Mouse (Mus musculus) limb, embryonic 13.5 days (tissue): ENCODE results near the gene Kif6. TPM values are rescaled to one million over a fixed set of nuclear protein-coding genes. Genes with fewer than 3 reads are reported as not detected.
A peak's percentile ranks its signal among the peaks of the same experiment; 100 is the strongest.

Source experiments
- ATAC-seq: fragments of 200-750 bp; cut with Nextera tagmentation; 2 replicates; pipeline ENCODE4 v1.8.0; 2017; ENCODE audit warnings: low read depth, moderate number of reproducible peaks, moderate TSS enrichment; ENCODE audit not compliant: low FRiP score
- H3K27ac ChIP-seq: fragments of 300-500 bp; sonication (generic); 2 replicates; pipeline ENCODE4 v1.5.1; 2015; ENCODE audit warnings: inconsistent platforms, mild to moderate bottlenecking, moderate library complexity
- H3K27me3 ChIP-seq: fragments of 300-500 bp; sonication (generic); 2 replicates; pipeline ENCODE4 v1.6.1; 2015; ENCODE audit warnings: mild to moderate bottlenecking, inconsistent platforms
- H3K36me3 ChIP-seq: fragments of 300-500 bp; sonication (generic); 2 replicates; pipeline ENCODE4 v1.6.1; 2015; ENCODE audit warnings: inconsistent platforms, mild to moderate bottlenecking, moderate library complexity
- H3K4me1 ChIP-seq: fragments of 300-500 bp; sonication (generic); 2 replicates; pipeline ENCODE4 v1.6.1; 2015; ENCODE audit warnings: inconsistent platforms
- H3K4me2 ChIP-seq: fragments of 300-500 bp; sonication (generic); replicated peaks from 2 replicates; pipeline ENCODE4 v1.6.1; 2015; ENCODE audit warnings: inconsistent platforms, mild to moderate bottlenecking, moderate library complexity
- H3K4me3 ChIP-seq: fragments of 300-500 bp; sonication (generic); 2 replicates; pipeline ENCODE4 v1.5.1; 2015; ENCODE audit warnings: moderate library complexity, mild to moderate bottlenecking, inconsistent platforms
- H3K9ac ChIP-seq: fragments of 300-500 bp; sonication (generic); 2 replicates; pipeline ENCODE4 v1.6.1; 2015; ENCODE audit warnings: mild to moderate bottlenecking, inconsistent platforms
- H3K9me3 ChIP-seq: fragments of 300-500 bp; sonication (generic); 2 replicates; pipeline ENCODE4 v1.6.1; 2016; ENCODE audit warnings: inconsistent platforms
- WGBS: fragments of 180-500 bp; shearing (Covaris S2); methylation state at CpG from one replicate; pipeline ENCODE4 v1.1.7; 2015; 5-methylcytosine and 5-hydroxymethylcytosine counted together
- polyA plus RNA-seq: library from polyadenylated mRNA; unstranded; fragments of >200 nt; fragmentation: Nextera tagmentation; extraction: Ambion mirVana; gene quantifications from 2 replicates; pipeline ENCODE4 v1.2.1, GENCODE M21; 2015

Gene Kif6
- polyA plus RNA-seq, 1 experiment from 2014 or later = 2.3 TPM

DNA sequence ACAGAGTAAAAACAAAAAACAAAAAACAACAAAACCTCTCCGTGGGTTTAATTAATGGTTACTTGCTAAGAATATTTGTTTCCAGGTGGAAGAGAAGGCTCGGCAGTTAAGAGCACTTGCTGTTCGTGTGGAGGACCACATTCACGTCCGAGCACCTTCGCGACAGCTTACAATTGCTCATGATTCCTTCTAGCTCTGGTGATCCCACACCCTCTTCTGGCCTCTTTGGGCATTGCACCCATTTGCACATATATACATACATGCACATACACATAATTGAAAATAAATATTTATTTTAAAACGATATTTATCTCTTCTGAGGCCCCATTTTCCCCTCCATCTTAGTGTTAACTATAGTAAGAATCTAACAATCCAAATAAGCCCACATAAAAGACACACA is 13.9 kb downstream of the Kif6 start:
- no peak overlapping the region for H3K9ac ChIP-seq
- ATAC-seq = no peak
- WGBS = 91% methylated on average over 8 of the region's 8 CpGs

GRCm38 (mm10) chr17:49633041-49633440 is 18.1 kb downstream of the Kif6 start:
- peaks cover 3% of the 10 kb centered on the region; the same call in 1 of the 2 replicates for H3K4me1 ChIP-seq
- H3K4me2 ChIP-seq = no peak overlapping the region
- H3K27me3 ChIP-seq = no peaks in the 10 kb centered on the region
- no peak overlapping the region for H3K9ac ChIP-seq
- no peak overlapping the region for H3K4me3 ChIP-seq
- WGBS = 50% methylated on average over 8 of the region's 8 CpGs
- H3K9me3 ChIP-seq = no peaks in the 10 kb centered on the region
- H3K36me3 ChIP-seq = no peaks in the 10 kb centered on the region
- no peak overlapping the region for H3K27ac ChIP-seq
- ATAC-seq = 0 out of 2 replicates have a peak, but pooled peaks have one; percentile 28

More for the DNA sequence above, 13.9 kb downstream of the Kif6 start:
- Histone ChIP-seq H3K4me1 (peaks cover 3% of the 10 kb centered on the region; the same call in 1 of the 2 replicates), H3K27ac (no peak overlapping the region), H3K4me2 (no peak overlapping the region), H3K9me3 (no peaks in the 10 kb centered on the region), H3K27me3 (no peaks in the 10 kb centered on the region), H3K4me3 (no peak overlapping the region), H3K36me3 (no peaks in the 10 kb centered on the region)

DNA sequence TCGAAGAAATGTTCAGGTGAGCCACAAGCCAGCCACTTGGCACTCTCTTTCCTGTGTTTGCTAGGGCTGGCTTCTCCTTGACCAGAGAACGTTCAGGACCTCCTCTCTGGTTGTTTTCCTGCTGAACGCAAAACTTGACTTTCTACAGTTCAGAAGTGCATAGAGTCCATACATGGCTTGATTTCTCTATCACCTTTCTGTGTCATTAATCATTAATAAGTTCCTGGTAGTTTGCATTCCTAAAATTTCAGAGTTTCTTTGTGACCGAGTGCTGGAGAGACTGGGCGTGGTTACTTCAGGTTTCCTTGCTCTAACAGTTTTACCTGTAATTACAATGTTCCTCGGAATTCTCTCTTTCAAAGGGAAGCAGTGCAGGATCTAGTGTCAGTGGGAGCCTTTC is 27.0 kb downstream of the Kif6 start:
- no peak for ATAC-seq
- WGBS = 81% methylated on average over 6 of the region's 6 CpGs
- Histone ChIP-seq H3K4me2 (no peak overlapping the region), H3K36me3 (no peaks in the 10 kb centered on the region), H3K4me3 (no peak overlapping the region), H3K27ac (no peak overlapping the region), H3K27me3 (no peaks in the 10 kb centered on the region), H3K9ac (no peak overlapping the region), H3K4me1 (no peaks in the 10 kb centered on the region), H3K9me3 (no peaks in the 10 kb centered on the region; the same call in 1 of the 2 replicates)

DNA sequence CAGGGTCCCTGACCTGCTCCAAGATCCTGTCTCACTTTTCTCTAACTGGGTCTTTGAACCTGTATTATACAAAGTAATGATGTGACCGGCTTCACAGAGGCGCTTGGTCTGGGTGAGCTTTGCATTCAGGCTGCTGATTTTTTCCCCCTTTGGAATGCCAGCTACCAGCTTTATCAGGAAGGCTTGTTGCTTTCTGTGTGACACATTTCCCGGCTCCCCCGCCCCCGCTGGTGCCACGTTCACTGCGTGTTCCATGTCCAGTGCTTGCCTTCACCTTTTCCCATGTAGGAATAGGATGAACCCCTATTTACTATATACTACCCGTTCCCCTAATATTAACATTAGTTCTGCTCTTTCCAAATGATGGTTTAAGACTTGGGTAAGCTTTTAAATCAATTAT is 27.4 kb downstream of the Kif6 start:
- WGBS = 90% methylated on average over 8 of the region's 8 CpGs

GRCm38 (mm10) chr17:49642889-49643490 is 28.1 kb downstream of the Kif6 start:
- no peak for ATAC-seq
- Histone ChIP-seq H3K36me3 (no peaks in the 10 kb centered on the region), H3K27ac (no peak overlapping the region), H3K9ac (no peak overlapping the region), H3K4me3 (no peak overlapping the region), H3K9me3 (no peaks in the 10 kb centered on the region; the same call in 1 of the 2 replicates), H3K4me1 (no peaks in the 10 kb centered on the region), H3K27me3 (no peaks in the 10 kb centered on the region), H3K4me2 (no peak overlapping the region)
- 90% methylated on average over 11 of the region's 11 CpGs for WGBS

More for the DNA sequence above, 27.4 kb downstream of the Kif6 start:
- no peaks in the 10 kb centered on the region for H3K4me1 ChIP-seq
- no peaks in the 10 kb centered on the region; the same call in 1 of the 2 replicates for H3K9me3 ChIP-seq
- no peak for ATAC-seq
- H3K9ac ChIP-seq = no peak overlapping the region
- no peaks in the 10 kb centered on the region for H3K36me3 ChIP-seq
- no peak overlapping the region for H3K4me2 ChIP-seq
- no peak overlapping the region for H3K4me3 ChIP-seq
- no peak overlapping the region for H3K27ac ChIP-seq
- no peaks in the 10 kb centered on the region for H3K27me3 ChIP-seq

DNA sequence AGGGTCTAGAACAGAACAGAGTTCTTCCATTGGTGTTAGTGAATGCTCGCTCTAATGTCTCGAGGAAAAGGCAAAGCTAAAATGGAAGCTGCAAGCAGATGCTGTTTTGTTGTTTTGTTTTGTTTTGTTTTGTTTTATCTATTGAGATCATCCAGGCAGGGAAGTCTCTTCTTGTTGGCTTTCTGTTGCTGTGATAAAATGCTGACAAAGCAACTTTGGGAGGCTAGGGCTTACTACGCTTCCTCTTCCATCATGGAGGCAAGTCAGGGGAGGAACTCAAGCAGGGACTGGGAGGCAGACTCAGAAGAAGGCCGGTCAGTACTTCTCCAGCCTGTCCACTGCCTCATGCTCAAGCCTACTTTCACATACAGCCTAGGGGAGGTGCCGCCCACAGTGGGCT is 31.3 kb downstream of the Kif6 start:
- no peak overlapping the region for H3K9ac ChIP-seq
- no peaks in the 10 kb centered on the region for H3K36me3 ChIP-seq
- H3K4me1 ChIP-seq = no peaks in the 10 kb centered on the region
- ATAC-seq = no peak
- no peak overlapping the region for H3K4me2 ChIP-seq
- 91% methylated on average over 5 of the region's 5 CpGs for WGBS
- H3K27me3 ChIP-seq = no peaks in the 10 kb centered on the region
- H3K27ac ChIP-seq = no peak overlapping the region
- no peak overlapping the region for H3K4me3 ChIP-seq
- peaks cover 8% of the 10 kb centered on the region; the same call in 1 of the 2 replicates for H3K9me3 ChIP-seq

GRCm38 (mm10) chr17:49648970-49649369 is 34.0 kb downstream of the Kif6 start:
- Histone ChIP-seq H3K27me3 (no peaks in the 10 kb centered on the region), H3K9me3 (peaks cover 8% of the 10 kb centered on the region; the same call in 1 of the 2 replicates), H3K27ac (0 out of 2 replicates have a peak overlapping the region, but pooled peaks have one; percentile 58), H3K36me3 (no peaks in the 10 kb centered on the region), H3K4me1 (no peaks in the 10 kb centered on the region), H3K4me3 (no peak overlapping the region), H3K9ac (no peak overlapping the region), H3K4me2 (no peak overlapping the region)
- WGBS = 75% methylated on average over 2 of the region's 2 CpGs
- no peak; the same call in 1 of the 2 replicates for ATAC-seq

DNA sequence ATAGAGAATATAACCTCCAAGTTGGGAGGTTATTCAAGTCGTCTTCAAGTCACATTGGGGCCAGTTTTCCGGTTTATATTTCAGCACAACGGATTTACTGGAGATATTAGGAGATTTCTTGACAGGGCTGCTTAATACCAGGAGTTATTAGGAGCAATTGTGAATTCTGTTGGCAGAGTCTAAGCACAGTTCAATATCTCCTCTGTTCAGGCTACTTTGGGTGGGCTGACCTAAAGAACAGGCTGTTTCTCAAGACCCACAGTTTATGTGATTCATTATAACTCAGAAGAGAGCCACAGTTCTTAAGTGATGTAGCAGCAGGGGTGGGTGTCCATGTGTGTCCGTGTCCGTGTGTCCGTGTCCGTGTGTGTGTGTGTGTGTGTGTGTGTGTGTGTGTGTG is 34.5 kb downstream of the Kif6 start:
- WGBS = 68% methylated on average over 7 of the region's 7 CpGs
- peak overlapping the region; percentile 58; the same call in 1 of the 2 replicates for H3K27ac ChIP-seq
- H3K4me3 ChIP-seq = no peak overlapping the region
- H3K36me3 ChIP-seq = no peaks in the 10 kb centered on the region
- no peaks in the 10 kb centered on the region for H3K4me1 ChIP-seq
- H3K27me3 ChIP-seq = no peaks in the 10 kb centered on the region
- H3K4me2 ChIP-seq = no peak overlapping the region
- no peak overlapping the region for H3K9ac ChIP-seq
- ATAC-seq = peak; percentile 71
- peaks cover 8% of the 10 kb centered on the region; the same call in 1 of the 2 replicates for H3K9me3 ChIP-seq

GRCm38 (mm10) chr17:49650366-49650765 is 35.4 kb downstream of the Kif6 start:
- ATAC-seq = no peak
- Histone ChIP-seq H3K4me1 (no peaks in the 10 kb centered on the region), H3K4me2 (no peak overlapping the region), H3K27me3 (no peaks in the 10 kb centered on the region), H3K9ac (no peak overlapping the region), H3K36me3 (no peaks in the 10 kb centered on the region), H3K9me3 (peaks cover 8% of the 10 kb centered on the region; the same call in 1 of the 2 replicates), H3K4me3 (no peak overlapping the region), H3K27ac (no peak overlapping the region)
- WGBS = 83% methylated on average over 4 of the region's 4 CpGs

- Histone ChIP-seq H3K9me3 (0 out of 2 replicates have a peak, but pooled peaks cover 8% of the 10 kb centered on the region), H3K4me3 (no peak overlapping the region), H3K27ac (no peak overlapping the region), H3K27me3 (no peaks in the 10 kb centered on the region), H3K9ac (no peak overlapping the region), H3K4me2 (no peak overlapping the region), H3K36me3 (no peaks in the 10 kb centered on the region), H3K4me1 (no peaks in the 10 kb centered on the region)
- ATAC-seq = no peak
- 59% methylated on average over 3 of the region's 3 CpGs for WGBS
Measured at GRCm38 (mm10) chr17:49652357-49652756, 37.4 kb downstream of the Kif6 start.

- ATAC-seq = no peak
- Histone ChIP-seq H3K4me2 (no peak overlapping the region), H3K9me3 (0 out of 2 replicates have a peak, but pooled peaks cover 8% of the 10 kb centered on the region), H3K27ac (no peak overlapping the region), H3K4me3 (no peak overlapping the region), H3K36me3 (no peaks in the 10 kb centered on the region), H3K4me1 (no peaks in the 10 kb centered on the region), H3K27me3 (no peaks in the 10 kb centered on the region), H3K9ac (no peak overlapping the region)
- 74% methylated on average over 5 of the region's 5 CpGs for WGBS
Measured at GRCm38 (mm10) chr17:49652800-49653199, 37.9 kb downstream of the Kif6 start.

DNA sequence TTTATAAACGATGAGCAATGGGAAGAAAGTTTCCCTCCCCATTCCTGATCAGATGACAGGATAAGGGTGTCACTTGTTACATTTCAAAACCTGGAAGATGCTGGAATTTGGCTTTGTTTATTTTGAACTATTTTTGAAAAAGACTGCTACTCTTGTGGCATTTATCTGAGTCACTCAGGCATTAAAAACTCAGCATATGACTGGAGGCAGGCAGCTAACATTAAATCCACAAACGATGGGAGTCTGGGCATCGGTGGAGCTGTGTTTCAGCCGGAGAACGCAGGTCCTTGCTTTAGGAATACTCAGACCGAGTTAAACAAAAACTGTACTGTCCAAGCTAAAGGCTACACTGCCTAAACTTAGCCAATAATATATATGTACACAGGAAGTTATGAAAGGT is 46.7 kb downstream of the Kif6 start:
- Histone ChIP-seq H3K9me3 (no peaks in the 10 kb centered on the region), H3K4me2 (no peak overlapping the region), H3K27ac (no peak overlapping the region), H3K36me3 (no peaks in the 10 kb centered on the region), H3K27me3 (no peaks in the 10 kb centered on the region), H3K9ac (no peak overlapping the region), H3K4me1 (peaks cover 6% of the 10 kb centered on the region; the same call in 1 of the 2 replicates), H3K4me3 (no peak overlapping the region)
- WGBS = 61% methylated on average over 6 of the region's 6 CpGs
- no peak for ATAC-seq

- Histone ChIP-seq H3K9me3 (no peaks in the 10 kb centered on the region), H3K4me2 (no peak overlapping the region), H3K36me3 (no peaks in the 10 kb centered on the region), H3K27ac (no peak overlapping the region), H3K4me3 (no peak overlapping the region), H3K9ac (no peak overlapping the region), H3K4me1 (no peaks in the 10 kb centered on the region), H3K27me3 (no peaks in the 10 kb centered on the region)
- ATAC-seq = no peak
- WGBS = 93% methylated on average over 5 of the region's 5 CpGs
Measured at GRCm38 (mm10) chr17:49666728-49667127, 51.8 kb downstream of the Kif6 start.
